Mouse (Mus musculus): ENCODE data around the gene Zyx.

Gene Zyx

DNA sequence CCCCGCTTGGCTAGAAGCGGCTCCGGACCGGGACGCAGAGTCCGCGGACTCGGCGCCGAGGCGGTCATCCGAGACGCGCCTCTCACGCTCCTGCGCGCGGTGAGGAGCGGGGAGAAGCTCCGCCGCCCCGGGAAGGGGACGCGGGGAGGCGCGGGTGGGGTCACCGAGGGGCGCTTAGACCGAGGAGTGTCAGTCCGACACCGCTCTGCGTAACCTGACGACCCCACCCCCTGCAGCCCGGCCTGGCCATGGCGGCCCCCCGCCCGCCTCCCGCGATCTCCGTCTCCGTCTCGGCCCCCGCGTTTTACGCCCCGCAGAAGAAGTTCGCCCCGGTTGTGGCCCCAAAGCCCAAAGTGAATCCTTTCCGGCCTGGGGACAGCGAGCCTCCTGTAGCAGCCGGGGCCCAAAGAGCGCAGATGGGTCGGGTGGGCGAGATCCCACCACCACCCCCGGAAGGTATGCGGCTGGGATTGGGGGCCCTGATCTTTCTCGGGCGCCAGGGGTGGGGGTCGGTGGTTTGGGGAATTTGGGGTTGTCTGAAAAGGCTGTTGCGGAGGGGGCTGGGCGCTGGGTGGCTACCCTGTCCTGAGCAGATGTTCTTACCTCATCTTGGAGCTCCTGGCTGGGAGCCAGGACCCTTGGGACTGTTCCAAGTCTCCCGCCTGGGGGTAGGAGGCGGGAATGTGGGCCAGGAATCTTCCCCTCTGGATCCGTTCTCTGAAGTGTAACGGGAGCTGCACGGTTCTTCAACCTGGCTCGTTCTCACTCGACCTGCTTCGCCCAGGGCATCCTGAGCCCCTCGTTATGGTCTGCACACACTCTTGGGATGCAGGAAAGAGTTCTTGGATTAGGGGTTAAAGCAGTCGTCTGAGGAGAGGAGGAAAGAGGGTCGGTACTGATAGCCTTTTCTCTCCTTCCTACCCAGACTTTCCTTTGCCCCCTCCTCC lies 864 bp downstream of the Zyx start:
- DNase-seq (ENCODE audit: low spot score in 2 of 2): peak in 1 of 2 experiments; percentile 77

DNA sequence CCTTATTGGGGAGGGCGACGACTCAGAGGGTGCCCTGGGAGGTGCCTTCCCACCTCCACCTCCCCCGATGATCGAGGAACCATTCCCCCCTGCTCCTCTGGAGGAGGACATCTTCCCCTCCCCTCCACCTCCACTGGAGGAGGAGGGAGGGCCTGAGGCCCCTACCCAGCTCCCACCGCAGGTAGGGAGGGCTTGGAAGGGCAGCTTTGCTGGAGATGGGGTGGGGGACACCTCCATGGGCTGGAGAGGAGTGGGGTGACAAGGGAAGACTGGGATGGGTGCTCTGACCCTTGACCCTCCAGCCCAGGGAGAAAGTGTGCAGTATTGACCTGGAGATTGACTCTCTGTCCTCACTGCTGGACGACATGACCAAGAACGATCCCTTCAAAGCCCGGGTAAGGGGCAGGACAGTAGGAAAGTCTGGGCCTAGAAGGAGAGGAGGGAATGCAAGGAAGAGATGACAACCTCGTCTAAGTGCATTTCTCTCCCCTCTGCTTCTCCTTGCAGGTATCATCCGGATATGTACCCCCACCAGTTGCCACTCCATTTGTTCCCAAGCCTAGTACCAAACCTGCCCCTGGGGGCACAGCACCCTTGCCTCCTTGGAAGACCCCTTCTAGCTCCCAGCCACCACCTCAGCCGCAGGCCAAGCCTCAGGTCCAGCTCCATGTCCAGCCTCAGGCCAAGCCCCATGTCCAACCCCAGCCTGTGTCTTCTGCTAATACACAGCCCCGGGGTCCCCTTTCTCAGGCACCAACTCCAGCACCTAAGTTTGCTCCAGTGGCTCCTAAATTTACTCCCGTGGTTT lies 1.7 kb downstream of the Zyx start:
- DNase-seq (ENCODE audit: low spot score in 2 of 2): no peak

GRCm38 (mm10) chr6:42351776-42352485 lies 2.5 kb downstream of the Zyx start:
- DNase-seq (ENCODE audit: low spot score in 2 of 2): no peak

DNA sequence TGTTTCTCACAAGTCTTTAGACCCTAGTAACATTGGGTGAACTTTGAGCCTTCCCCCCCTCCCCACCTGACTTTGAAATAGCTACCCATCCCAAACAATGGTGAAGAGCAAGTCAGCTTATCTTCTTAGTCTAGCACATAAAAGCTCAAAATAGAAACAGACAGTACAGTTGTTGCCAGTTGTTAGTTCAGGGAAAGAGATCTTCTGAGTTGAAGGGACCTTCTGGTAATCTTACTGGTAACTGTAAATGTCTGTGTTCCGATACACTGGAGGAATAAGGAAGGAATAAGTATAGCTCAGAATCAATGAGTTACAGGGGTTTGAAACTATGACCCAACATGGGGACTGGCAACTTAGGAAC lies 3.0 kb downstream of the Zyx start:
- DNase-seq (ENCODE audit: low spot score in 2 of 2): no peak

DNA sequence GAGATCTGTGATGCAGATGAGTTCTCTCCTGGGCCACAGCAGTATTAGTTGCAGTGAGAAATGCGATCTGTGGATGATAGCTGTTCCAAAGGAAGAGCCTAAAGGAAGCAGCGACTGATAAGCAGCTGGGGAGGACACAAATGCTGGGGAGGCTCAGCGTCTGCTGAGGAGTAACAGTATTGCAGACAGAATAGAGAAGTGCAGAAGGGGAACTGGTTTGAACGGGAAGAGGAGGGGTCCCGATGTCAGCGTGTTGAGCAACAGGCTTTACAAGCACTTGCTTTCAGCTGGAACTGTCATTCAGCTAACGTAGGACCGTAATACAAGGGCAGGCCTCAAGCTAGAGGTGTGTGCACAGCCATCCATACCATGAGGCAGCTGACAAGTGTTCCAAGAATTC lies 3.8 kb downstream of the Zyx start:
- no peak for DNase-seq (ENCODE audit: low spot score in 2 of 2)

- DNase-seq (ENCODE audit: low spot score in 2 of 2): no peak
Measured at GRCm38 (mm10) chr6:42354076-42355019, 4.9 kb downstream of the Zyx start.

GRCm38 (mm10) chr6:42355366-42355765 lies 5.9 kb downstream of the Zyx start:
- DNase-seq (ENCODE audit: low spot score in 2 of 2): no peak

- DNase-seq (ENCODE audit: low spot score in 2 of 2): no peak
Measured at GRCm38 (mm10) chr6:42355794-42356600, 6.6 kb downstream of the Zyx start.

GRCm38 (mm10) chr6:42356913-42357312 lies 7.5 kb downstream of the Zyx start:
- no peak for DNase-seq (ENCODE audit: low spot score in 2 of 2)

GRCm38 (mm10) chr6:42357901-42358300 lies 8.5 kb downstream of the Zyx start:
- DNase-seq (ENCODE audit: low spot score in 2 of 2): no peak

- no peak for DNase-seq (ENCODE audit: low spot score in 2 of 2)
Measured at GRCm38 (mm10) chr6:42358901-42359300, 9.5 kb downstream of the Zyx start.

GRCm38 (mm10) chr6:42359364-42360147 lies 10.1 kb downstream of the Zyx start:
- DNase-seq (ENCODE audit: low spot score in 2 of 2): no peak

DNA sequence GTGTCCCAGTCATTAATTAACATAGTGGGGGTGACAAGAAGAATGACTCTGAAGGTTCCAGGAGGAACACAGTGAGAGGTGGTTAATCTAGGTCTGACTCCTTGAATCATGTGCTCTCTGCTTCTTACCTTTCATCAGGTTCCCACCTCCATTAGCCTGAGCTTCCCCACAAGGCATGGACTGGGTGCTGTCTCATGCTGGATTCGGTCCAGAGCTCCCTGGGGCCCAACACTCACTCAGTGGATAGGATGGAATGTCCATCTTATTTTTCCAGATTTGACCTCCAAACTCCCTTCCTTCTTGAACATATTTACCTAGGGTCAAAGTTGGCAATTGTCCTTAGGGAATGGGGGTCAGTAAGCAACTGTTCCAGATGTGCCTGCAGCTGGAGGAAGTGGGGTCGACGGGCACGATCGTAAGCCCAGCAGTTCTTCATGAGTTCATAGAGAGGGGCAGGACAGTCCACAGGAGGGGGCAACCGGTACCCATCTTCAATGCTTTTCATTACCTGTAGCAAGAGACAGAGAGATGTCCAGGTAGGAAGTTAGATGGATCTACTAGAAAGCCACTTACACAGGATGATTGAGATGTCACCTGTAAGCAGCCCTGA lies 10.9 kb downstream of the Zyx start:
- DNase-seq (ENCODE audit: low spot score in 2 of 2): no peak

GRCm38 (mm10) chr6:42361041-42361895 lies 11.8 kb downstream of the Zyx start:
- no peak for DNase-seq (ENCODE audit: low spot score in 2 of 2)

DNA sequence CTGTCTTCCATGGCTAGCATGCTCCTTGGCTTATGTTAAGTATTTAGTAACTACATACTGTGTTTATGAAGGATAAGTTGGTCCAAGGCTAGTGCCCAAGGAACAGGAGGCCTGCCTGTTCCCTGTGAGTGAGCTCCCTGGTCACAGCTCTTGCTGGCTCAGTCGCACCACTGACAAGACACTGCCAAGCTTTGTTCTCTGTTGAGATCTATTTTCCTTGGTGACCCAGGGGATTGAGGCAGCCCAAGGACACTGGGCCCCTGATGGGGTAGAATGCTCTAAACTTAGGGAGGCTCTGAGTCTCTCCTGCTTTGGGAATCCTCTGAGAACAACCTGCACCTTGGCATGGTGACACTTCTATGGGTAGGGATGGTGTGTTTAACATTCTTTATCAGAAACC lies 12.6 kb downstream of the Zyx start:
- no peak for DNase-seq (ENCODE audit: low spot score in 2 of 2)

GRCm38 (mm10) chr6:42362497-42362896 lies 13.1 kb downstream of the Zyx start:
- no peak for DNase-seq (ENCODE audit: low spot score in 2 of 2)

DNA sequence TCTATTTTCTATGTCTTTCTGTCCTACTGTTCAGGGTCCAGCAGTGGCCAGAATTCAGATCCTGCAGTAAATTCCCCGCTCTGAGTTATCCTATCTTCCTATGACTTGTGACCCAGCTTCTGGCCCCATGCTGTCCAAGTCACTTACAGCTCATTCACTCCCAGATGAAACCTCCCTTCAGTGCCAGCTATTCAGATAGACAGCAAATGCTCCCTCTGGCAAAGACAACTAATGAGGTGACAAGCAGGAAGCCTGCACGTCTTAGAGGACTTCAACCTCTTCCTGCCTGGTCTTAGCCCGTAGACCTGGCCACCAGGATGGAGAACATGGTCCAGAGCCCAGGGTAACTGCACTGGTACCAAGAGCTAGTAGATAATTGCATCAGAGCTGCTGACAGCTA lies 13.5 kb downstream of the Zyx start:
- no peak for DNase-seq (ENCODE audit: low spot score in 2 of 2)

GRCm38 (mm10) chr6:42364066-42364465 lies 14.6 kb downstream of the Zyx start:
- no peak for DNase-seq (ENCODE audit: low spot score in 2 of 2)
